Mouse (Mus musculus) midbrain, embryonic 13.5 days (tissue): ENCODE measurements around the gene H2-DMa. TPM values are rescaled to one million over a fixed set of nuclear protein-coding genes. Genes with fewer than 3 reads are reported as not detected.

Experiments used
- ATAC-seq: fragments of 200-750 bp; cut with Nextera tagmentation; 2 replicates; pipeline ENCODE4 v1.8.0; 2017; ENCODE audit warnings: mild to moderate bottlenecking, moderate TSS enrichment, moderate library complexity
- H3K27ac ChIP-seq: fragments of 300-500 bp; sonication (generic); 2 replicates; pipeline ENCODE4 v1.5.1; 2015; ENCODE audit warnings: inconsistent platforms, mild to moderate bottlenecking, moderate library complexity
- H3K27me3 ChIP-seq: fragments of 300-500 bp; sonication (generic); 2 replicates; pipeline ENCODE4 v1.6.1; 2015; ENCODE audit warnings: mild to moderate bottlenecking, inconsistent platforms
- H3K36me3 ChIP-seq: fragments of 300-500 bp; sonication (generic); 2 replicates; pipeline ENCODE4 v1.6.1; 2015; ENCODE audit warnings: mild to moderate bottlenecking, inconsistent platforms
- H3K4me1 ChIP-seq: fragments of 300-500 bp; sonication (generic); replicated peaks from 2 replicates; pipeline ENCODE4 v1.6.1; 2015; ENCODE audit warnings: inconsistent platforms
- H3K4me2 ChIP-seq: fragments of 300-500 bp; sonication (generic); replicated peaks from 2 replicates; pipeline ENCODE4 v1.6.1; 2015; ENCODE audit warnings: moderate library complexity, mild to moderate bottlenecking, inconsistent platforms
- H3K4me3 ChIP-seq: fragments of 300-500 bp; sonication (generic); replicated peaks from 2 replicates; pipeline ENCODE4 v1.5.1; 2015; ENCODE audit warnings: mild to moderate bottlenecking, inconsistent platforms
- H3K9ac ChIP-seq: fragments of 300-500 bp; sonication (generic); replicated peaks from 2 replicates; pipeline ENCODE4 v1.6.1; 2015; ENCODE audit warnings: mild to moderate bottlenecking, inconsistent platforms
- H3K9me3 ChIP-seq: fragments of 300-500 bp; sonication (generic); 2 replicates; pipeline ENCODE4 v1.6.1; 2016; ENCODE audit warnings: mild to moderate bottlenecking, inconsistent platforms
- WGBS: fragments of 180-500 bp; shearing (Covaris S2); methylation state at CpG from one replicate; pipeline ENCODE4 v1.1.7; 2015; 5-methylcytosine and 5-hydroxymethylcytosine counted together
- polyA plus RNA-seq: library from polyadenylated mRNA; unstranded; fragments of >200 nt; fragmentation: Nextera tagmentation; extraction: Ambion mirVana; gene quantifications from 2 replicates; pipeline ENCODE4 v1.2.1, GENCODE M21; 2015

Gene H2-DMa
- polyA plus RNA-seq, 1 experiment from 2014 or later = 15.3 TPM

DNA sequence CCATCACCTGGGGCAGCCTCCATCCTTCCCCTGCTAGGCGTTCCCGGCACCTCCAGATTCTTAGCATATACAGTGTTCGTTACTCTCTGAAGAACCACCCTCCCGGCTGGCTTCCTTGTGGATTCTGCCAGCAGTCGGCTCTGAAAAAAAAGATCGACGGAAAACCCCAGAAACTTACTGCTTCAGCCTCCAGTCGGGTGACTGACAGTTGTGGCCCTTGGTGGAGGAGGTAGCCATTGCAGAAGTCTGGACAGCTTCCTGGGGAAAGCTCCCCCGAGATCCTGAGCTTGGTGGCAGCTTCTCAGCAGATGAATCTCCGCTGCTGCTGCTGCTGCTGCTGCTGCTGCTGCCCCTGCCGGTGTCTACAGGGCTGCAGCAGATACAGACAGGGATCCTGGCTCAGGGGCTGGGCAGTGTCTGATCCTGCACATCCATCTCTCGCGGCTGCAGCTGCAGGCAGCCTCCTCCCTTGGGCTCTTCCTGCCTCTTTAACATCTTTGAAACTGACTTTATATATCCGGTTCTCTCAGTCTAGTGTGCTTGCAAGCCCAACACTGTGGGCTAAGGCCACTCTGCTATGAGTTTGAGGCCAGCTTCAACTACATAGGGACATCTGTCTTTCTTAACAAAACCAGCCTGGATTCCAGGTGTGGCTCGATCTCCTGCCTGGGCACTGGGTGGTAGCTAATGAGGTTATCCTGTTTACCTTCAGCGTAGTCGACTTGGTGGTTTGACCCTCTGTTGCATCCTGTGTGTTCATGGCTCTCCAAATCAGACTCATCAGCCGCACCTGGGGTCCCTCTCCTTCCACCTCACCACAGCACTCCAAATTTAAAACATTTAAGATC, 9.8 kb downstream of the H2-DMa start:
- ATAC-seq = peak; percentile 62; the same call in 1 of the 2 replicates
- Histone ChIP-seq H3K9ac (peak overlapping the region; percentile 44; the same call in 1 of the 2 replicates), H3K4me2 (peak overlapping the region; percentile 19), H3K27me3 (peaks cover 18% of the 10 kb centered on the region), H3K9me3 (no peaks in the 10 kb centered on the region), H3K27ac (0 out of 2 replicates have a peak overlapping the region, but pooled peaks have one; percentile 44), H3K4me1 (peaks cover 29% of the 10 kb centered on the region), H3K36me3 (0 out of 2 replicates have a peak, but pooled peaks cover 3% of the 10 kb centered on the region), H3K4me3 (no peak overlapping the region)
- 26% methylated on average over 18 of the region's 18 CpGs for WGBS

- H3K9ac ChIP-seq = no peak overlapping the region
- H3K4me1 ChIP-seq = peaks cover 23% of the 10 kb centered on the region
- no peak for ATAC-seq
- 0 out of 2 replicates have a peak, but pooled peaks cover 3% of the 10 kb centered on the region for H3K36me3 ChIP-seq
- no peak overlapping the region for H3K4me3 ChIP-seq
- H3K4me2 ChIP-seq = no peak overlapping the region
- WGBS = 85% methylated on average over 19 of the region's 19 CpGs
- H3K9me3 ChIP-seq = no peaks in the 10 kb centered on the region
- H3K27ac ChIP-seq = no peak overlapping the region
- H3K27me3 ChIP-seq = peaks cover 18% of the 10 kb centered on the region
Measured at GRCm38 (mm10) chr17:34130073-34130947, 11.0 kb downstream of the H2-DMa start.

- ATAC-seq = no peak
- Histone ChIP-seq H3K27ac (no peak overlapping the region), H3K27me3 (peaks cover 24% of the 10 kb centered on the region), H3K9ac (no peak overlapping the region), H3K4me2 (no peak overlapping the region), H3K9me3 (no peaks in the 10 kb centered on the region), H3K4me1 (peaks cover 26% of the 10 kb centered on the region), H3K36me3 (no peaks in the 10 kb centered on the region), H3K4me3 (no peak overlapping the region)
- WGBS = 78% methylated on average over 7 of the region's 7 CpGs
Measured at GRCm38 (mm10) chr17:34131911-34132310, 12.6 kb downstream of the H2-DMa start.

DNA sequence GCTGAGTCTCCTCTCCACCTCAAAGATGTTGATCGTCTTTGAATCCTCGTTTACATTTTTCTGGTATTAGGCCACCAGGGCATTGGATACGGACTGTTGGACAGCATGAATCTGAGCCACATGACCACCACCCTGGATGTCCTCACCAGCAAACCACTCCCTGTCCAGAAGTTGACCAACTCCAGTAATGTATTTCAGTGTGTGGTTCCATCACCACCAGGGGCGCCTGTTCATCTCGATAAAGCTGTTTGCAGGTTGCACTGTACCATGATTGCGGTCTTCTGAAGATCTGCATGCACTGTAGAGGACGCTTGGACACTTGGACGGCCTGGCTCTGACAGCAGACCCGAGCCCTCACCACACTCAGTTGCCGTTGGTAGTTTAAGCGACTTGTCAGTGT, 13.9 kb downstream of the H2-DMa start:
- ATAC-seq = no peak
- H3K4me3 ChIP-seq = no peak overlapping the region
- peaks cover 17% of the 10 kb centered on the region for H3K4me1 ChIP-seq
- H3K27me3 ChIP-seq = peaks cover 31% of the 10 kb centered on the region
- H3K4me2 ChIP-seq = no peak overlapping the region
- H3K27ac ChIP-seq = no peak overlapping the region
- H3K9ac ChIP-seq = no peak overlapping the region
- no peaks in the 10 kb centered on the region for H3K9me3 ChIP-seq
- 81% methylated on average over 11 of the region's 11 CpGs for WGBS
- H3K36me3 ChIP-seq = no peaks in the 10 kb centered on the region

DNA sequence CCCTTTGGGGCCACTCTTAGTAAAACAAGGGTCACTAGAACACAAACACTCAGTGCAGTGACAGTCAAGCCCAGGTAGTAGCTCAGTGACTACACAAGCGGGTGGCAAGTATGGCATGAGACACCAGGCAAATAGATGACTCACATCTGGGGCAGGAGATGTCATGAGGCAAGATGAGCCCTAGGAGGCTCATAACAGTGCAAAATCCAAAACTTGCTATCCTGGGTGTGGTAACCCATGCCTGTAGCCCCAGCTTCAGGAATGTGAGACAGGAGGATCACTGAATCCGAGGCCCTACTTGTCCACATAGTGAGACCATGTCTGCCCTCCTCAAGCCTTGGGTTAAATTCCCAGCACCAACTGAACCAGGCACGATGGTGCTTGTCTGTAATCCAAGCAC, 15.1 kb downstream of the H2-DMa start:
- Histone ChIP-seq H3K4me3 (no peak overlapping the region), H3K27me3 (peaks cover 36% of the 10 kb centered on the region), H3K36me3 (no peaks in the 10 kb centered on the region), H3K4me1 (peaks cover 13% of the 10 kb centered on the region), H3K9ac (no peak overlapping the region), H3K4me2 (no peak overlapping the region), H3K9me3 (no peaks in the 10 kb centered on the region), H3K27ac (no peak overlapping the region)
- ATAC-seq = no peak
- WGBS = 87% methylated on average over 3 of the region's 3 CpGs

DNA sequence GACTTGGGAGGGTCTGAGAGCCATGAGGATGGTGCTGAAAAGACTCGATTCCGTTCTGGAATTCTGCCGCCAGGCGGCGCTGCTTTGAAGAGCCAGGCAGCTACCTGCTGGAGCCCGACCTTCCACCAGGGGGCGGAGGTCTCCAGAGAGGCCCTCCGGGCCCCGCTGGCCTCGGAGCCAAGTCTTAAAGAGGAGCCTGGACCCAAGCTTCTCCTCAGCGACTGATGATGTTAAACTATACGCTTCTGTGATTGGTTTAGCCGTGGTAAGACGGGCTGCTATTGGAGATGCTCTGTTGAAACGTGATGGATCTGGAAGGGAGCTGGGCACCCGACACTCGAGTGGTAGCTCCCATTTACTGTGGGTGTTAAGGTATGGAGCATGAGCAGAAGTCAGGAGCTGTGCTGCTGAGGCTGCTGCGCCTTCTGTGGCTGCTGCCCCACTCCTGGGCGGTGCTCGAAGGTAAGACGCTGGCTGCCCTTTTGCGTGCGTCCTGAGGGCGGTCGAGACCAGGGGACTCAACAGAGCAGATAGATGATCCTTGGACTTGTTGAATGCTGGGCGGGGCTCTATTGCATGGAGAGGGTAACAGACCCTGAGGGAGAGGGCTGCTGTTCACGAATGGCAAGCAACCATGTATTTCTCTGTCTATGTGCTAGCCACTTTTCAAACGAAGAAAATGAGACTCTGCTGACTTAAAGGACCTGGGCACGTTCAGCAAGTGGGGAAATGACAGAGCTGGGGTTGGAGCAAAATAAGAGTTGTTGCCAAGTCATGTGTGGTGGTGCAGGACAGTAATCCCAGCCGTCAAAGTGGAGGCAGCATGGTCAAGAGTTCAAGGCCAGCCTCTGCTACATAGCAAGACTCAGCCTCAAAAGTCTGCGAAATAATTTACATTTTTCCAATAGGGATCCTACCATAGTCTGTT, 16.2 kb downstream of the H2-DMa start:
- no peak overlapping the region for H3K27ac ChIP-seq
- H3K9ac ChIP-seq = no peak overlapping the region
- peak overlapping the region; percentile 58 for H3K4me2 ChIP-seq
- H3K4me3 ChIP-seq = peak overlapping the region; percentile 36
- no peaks in the 10 kb centered on the region for H3K36me3 ChIP-seq
- ATAC-seq = peak; percentile 98
- 7% methylated on average over 31 of the region's 31 CpGs for WGBS
- H3K9me3 ChIP-seq = no peaks in the 10 kb centered on the region
- peaks cover 47% of the 10 kb centered on the region for H3K27me3 ChIP-seq
- H3K4me1 ChIP-seq = peaks cover 21% of the 10 kb centered on the region

DNA sequence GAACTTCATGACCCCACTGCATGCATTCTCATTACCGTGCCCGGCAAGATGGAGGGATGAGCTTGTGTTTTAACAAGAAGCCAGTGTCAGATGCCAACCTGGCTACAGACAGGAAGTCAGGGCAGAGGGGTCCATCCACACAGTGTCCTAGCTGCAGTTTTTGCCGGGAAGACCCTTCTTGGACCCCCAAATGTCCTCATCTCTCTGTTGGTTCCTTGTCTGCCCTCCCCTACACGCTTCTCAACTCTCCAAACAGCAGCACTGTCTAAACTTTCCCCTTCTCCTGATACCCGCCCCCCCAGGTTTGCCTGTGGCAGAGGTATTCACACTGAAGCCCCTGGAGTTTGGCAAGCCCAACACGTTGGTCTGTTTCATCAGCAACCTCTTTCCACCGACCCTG, 18.3 kb downstream of the H2-DMa start:
- H3K36me3 ChIP-seq = no peaks in the 10 kb centered on the region

DNA sequence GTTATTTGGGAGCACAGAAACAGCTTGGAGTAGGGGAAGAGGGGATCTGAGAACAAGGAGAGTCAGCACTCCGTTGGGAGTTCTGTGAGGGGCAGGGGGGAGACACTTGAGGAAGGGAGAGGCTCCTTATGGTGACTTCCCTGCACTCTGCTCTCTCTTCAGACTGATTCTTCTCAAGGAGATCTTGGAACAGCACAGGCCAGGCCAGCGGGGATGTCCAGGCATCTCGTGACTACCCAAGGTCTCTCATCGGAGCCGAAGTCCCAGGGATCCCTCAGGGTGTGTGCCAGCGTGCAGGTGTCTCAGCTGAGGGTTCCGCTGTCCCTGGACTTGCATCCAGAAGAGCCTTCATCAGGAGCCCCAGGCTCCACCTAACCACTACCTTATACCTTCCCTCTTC, 19.3 kb downstream of the H2-DMa start:
- no peak overlapping the region for H3K4me2 ChIP-seq
- no peak overlapping the region for H3K9ac ChIP-seq
- peaks cover 24% of the 10 kb centered on the region for H3K4me1 ChIP-seq
- no peak for ATAC-seq
- WGBS = 84% methylated on average over 7 of the region's 7 CpGs
- no peaks in the 10 kb centered on the region for H3K9me3 ChIP-seq
- H3K4me3 ChIP-seq = no peak overlapping the region; the same call in 1 of the 2 replicates
- H3K36me3 ChIP-seq = no peaks in the 10 kb centered on the region
- H3K27me3 ChIP-seq = peaks cover 61% of the 10 kb centered on the region
- no peak overlapping the region for H3K27ac ChIP-seq

More for the DNA sequence above, 18.3 kb downstream of the H2-DMa start:
- Histone ChIP-seq H3K4me2 (no peak overlapping the region), H3K27ac (no peak overlapping the region), H3K27me3 (peaks cover 61% of the 10 kb centered on the region), H3K4me3 (no peak overlapping the region), H3K9me3 (no peaks in the 10 kb centered on the region), H3K4me1 (peaks cover 21% of the 10 kb centered on the region), H3K9ac (no peak overlapping the region)
- 80% methylated on average over 7 of the region's 7 CpGs for WGBS
- ATAC-seq = no peak

DNA sequence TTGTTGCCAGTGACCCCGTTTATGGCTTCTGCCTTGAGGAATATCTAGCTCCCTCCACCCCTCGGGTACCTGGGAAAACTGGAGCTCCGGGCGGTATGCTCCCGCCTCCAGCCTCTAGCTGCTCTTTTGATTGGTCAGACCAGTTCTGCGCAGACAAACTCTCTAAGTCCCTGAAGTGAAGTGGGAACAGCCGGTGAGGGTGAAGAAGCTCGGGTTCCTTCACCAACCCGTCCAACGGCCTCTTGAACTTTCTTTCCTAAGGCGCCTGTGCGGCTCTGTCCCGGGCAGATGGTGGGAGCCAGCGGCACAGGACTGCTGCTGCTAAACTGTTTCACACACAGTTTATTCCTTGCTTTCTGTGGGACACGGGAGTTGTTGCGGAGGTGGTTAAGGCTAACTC, 20.1 kb downstream of the H2-DMa start:
- Histone ChIP-seq H3K27ac (no peak overlapping the region), H3K9ac (peak overlapping the region; percentile 2; the same call in 1 of the 2 replicates), H3K4me1 (peaks cover 24% of the 10 kb centered on the region), H3K4me3 (peak overlapping the region; percentile 28), H3K36me3 (no peaks in the 10 kb centered on the region), H3K4me2 (peak overlapping the region; percentile 54), H3K27me3 (peaks cover 61% of the 10 kb centered on the region), H3K9me3 (no peaks in the 10 kb centered on the region)
- no peak for ATAC-seq
- 1% methylated on average over 16 of the region's 16 CpGs for WGBS

DNA sequence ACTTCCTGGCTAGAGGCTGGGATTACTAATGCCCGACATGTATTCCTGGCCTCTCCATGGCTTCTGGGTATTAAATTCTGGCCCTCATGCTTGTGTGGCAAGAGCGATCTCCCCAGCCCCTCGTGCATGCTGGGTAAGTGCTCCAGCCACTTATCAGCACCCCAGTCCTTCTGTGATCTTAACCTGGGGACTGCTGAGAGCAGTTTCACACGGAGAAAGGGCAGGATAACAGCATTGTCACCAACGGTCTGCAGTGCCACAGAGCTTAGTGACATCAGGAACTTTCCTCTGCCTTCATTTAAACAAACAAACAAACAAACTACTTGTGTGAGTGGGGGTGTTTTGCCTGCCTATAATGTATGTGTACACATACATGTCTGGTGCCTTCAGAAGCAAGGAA, 20.9 kb downstream of the H2-DMa start:
- WGBS = 14% methylated on average over 5 of the region's 5 CpGs
- Histone ChIP-seq H3K4me3 (0 out of 2 replicates have a peak overlapping the region, but pooled peaks have one; percentile 28), H3K9ac (0 out of 2 replicates have a peak overlapping the region, but pooled peaks have one; percentile 6), H3K9me3 (no peaks in the 10 kb centered on the region), H3K36me3 (no peaks in the 10 kb centered on the region), H3K27ac (no peak overlapping the region), H3K4me1 (peaks cover 21% of the 10 kb centered on the region), H3K27me3 (peaks cover 61% of the 10 kb centered on the region), H3K4me2 (peak overlapping the region; percentile 54; the same call in 1 of the 2 replicates)
- no peak for ATAC-seq

DNA sequence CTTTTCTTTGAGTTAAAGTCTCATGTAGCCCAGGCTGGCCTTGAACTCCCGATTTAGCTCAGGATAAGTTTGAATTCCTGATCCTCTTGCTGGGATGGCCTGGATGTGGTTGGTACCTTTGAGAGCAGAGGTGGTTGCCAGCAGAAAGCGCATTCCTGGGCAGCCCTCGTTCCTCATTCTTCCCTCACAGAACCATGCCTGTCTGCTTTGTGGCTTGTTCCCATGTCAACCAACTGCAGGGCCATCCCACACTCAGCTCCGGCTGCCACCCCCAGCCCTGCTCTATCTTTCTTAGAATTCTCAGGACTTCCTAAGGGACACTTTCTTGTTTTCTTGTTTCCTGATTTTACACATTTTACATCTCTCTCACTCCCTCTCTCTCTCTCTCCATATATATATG, 22.1 kb downstream of the H2-DMa start:
- no peak overlapping the region for H3K4me3 ChIP-seq
- ATAC-seq = no peak
- no peaks in the 10 kb centered on the region for H3K36me3 ChIP-seq
- no peak overlapping the region for H3K4me2 ChIP-seq
- 57% methylated on average over 4 of the region's 4 CpGs for WGBS
- peaks cover 18% of the 10 kb centered on the region for H3K4me1 ChIP-seq
- H3K27ac ChIP-seq = no peak overlapping the region
- H3K27me3 ChIP-seq = peaks cover 55% of the 10 kb centered on the region
- H3K9ac ChIP-seq = no peak overlapping the region; the same call in 1 of the 2 replicates
- no peaks in the 10 kb centered on the region for H3K9me3 ChIP-seq
